Mouse (Mus musculus): ENCODE measurements around the gene Hoxa9. TPM values are rescaled to one million over a fixed set of nuclear protein-coding genes. Genes with fewer than 3 reads are reported as not detected.

Gene Hoxa9
- polyA plus RNA-seq, 1 experiment: not detected

- peak overlapping the region; percentile 94 for H3K4me3 ChIP-seq (replicated peaks; ENCODE audit: extremely low read depth, low read depth, low read length)
- WGBS: 19% methylated on average over 22 of the region's 22 CpGs
- no peak for TF ChIP-seq CTCF (IDR thresholded peaks at IDR 0.05; ENCODE audit: insufficient read depth, low read length)
- no peak for TF ChIP-seq POLR2A (IDR thresholded peaks at IDR 0.05; ENCODE audit: borderline replicate concordance, extremely low read depth, low read depth, low read length)
- DNase-seq: no peak
- no peaks in the 10 kb centered on the region for H3K4me1 ChIP-seq (ENCODE audit: control insufficient read depth, insufficient read depth, low read length)
These were observed 28.3 kb downstream of the Hoxa9 start for GRCm38 (mm10) chr6:52202362-52203120.

- no peak for TF ChIP-seq CTCF (IDR thresholded peaks at IDR 0.05; ENCODE audit: insufficient read depth, low read length)
- TF ChIP-seq POLR2A (IDR thresholded peaks at IDR 0.05; ENCODE audit: borderline replicate concordance, extremely low read depth, low read depth, low read length): no peak
- 39% methylated on average over 1 of the region's 1 CpGs for WGBS
These were observed 29.6 kb downstream of the Hoxa9 start for GRCm38 (mm10) chr6:52201269-52201668.

GRCm38 (mm10) chr6:52200751-52201250 is 30.1 kb downstream of the Hoxa9 start:
- TF ChIP-seq POLR2A (IDR thresholded peaks at IDR 0.05; ENCODE audit: borderline replicate concordance, extremely low read depth, low read depth, low read length): no peak
- no peak for TF ChIP-seq CTCF (IDR thresholded peaks at IDR 0.05; ENCODE audit: insufficient read depth, low read length)
- 32% methylated on average over 10 of the region's 10 CpGs for WGBS
- no peak for DNase-seq
- H3K4me3 ChIP-seq (replicated peaks; ENCODE audit: extremely low read depth, low read depth, low read length): peak overlapping the region; percentile 25
- H3K4me1 ChIP-seq (ENCODE audit: control insufficient read depth, insufficient read depth, low read length): 0 out of 2 replicates have a peak, but pooled peaks cover 3% of the 10 kb centered on the region

More at GRCm38 (mm10) chr6:52201269-52201668, 29.6 kb downstream of the Hoxa9 start:
- no peak for DNase-seq
- Histone ChIP-seq H3K4me3 (replicated peaks; ENCODE audit: extremely low read depth, low read depth, low read length) (peak overlapping the region; percentile 43), H3K4me1 (ENCODE audit: control insufficient read depth, insufficient read depth, low read length) (0 out of 2 replicates have a peak, but pooled peaks cover 3% of the 10 kb centered on the region)

- DNase-seq: no peak
- 21% methylated on average over 30 of the region's 30 CpGs for WGBS
- Histone ChIP-seq H3K4me3 (replicated peaks; ENCODE audit: extremely low read depth, low read depth, low read length) (peak overlapping the region; percentile 25), H3K4me1 (ENCODE audit: control insufficient read depth, insufficient read depth, low read length) (0 out of 2 replicates have a peak, but pooled peaks cover 3% of the 10 kb centered on the region)
- no peak for TF ChIP-seq CTCF (IDR thresholded peaks at IDR 0.05; ENCODE audit: insufficient read depth, low read length)
- TF ChIP-seq POLR2A (IDR thresholded peaks at IDR 0.05; ENCODE audit: borderline replicate concordance, extremely low read depth, low read depth, low read length): no peak
These were observed 30.7 kb downstream of the Hoxa9 start for GRCm38 (mm10) chr6:52200073-52200750.

- peak; percentile 65 for TF ChIP-seq CTCF (IDR thresholded peaks at IDR 0.05; ENCODE audit: insufficient read depth, low read length)
- no peak for TF ChIP-seq POLR2A (IDR thresholded peaks at IDR 0.05; ENCODE audit: borderline replicate concordance, extremely low read depth, low read depth, low read length)
- 22% methylated on average over 10 of the region's 10 CpGs for WGBS
- Histone ChIP-seq H3K4me1 (ENCODE audit: control insufficient read depth, insufficient read depth, low read length) (peaks cover 6% of the 10 kb centered on the region; the same call in 1 of the 2 replicates), H3K4me3 (replicated peaks; ENCODE audit: extremely low read depth, low read depth, low read length) (no peak overlapping the region)
- no peak for DNase-seq
These were observed 33.6 kb downstream of the Hoxa9 start for GRCm38 (mm10) chr6:52197271-52197670.

- H3K4me1 ChIP-seq (ENCODE audit: control insufficient read depth, insufficient read depth, low read length): peaks cover 6% of the 10 kb centered on the region; the same call in 1 of the 2 replicates
- H3K4me3 ChIP-seq (replicated peaks; ENCODE audit: extremely low read depth, low read depth, low read length): peak overlapping the region; percentile 10
- DNase-seq: no peak
- 29% methylated on average over 9 of the region's 9 CpGs for WGBS
- no peak for TF ChIP-seq CTCF (IDR thresholded peaks at IDR 0.05; ENCODE audit: insufficient read depth, low read length)
- no peak for TF ChIP-seq POLR2A (IDR thresholded peaks at IDR 0.05; ENCODE audit: borderline replicate concordance, extremely low read depth, low read depth, low read length)
These were observed 34.1 kb downstream of the Hoxa9 start for GRCm38 (mm10) chr6:52196811-52197210.

GRCm38 (mm10) chr6:52194690-52195089 is 36.2 kb downstream of the Hoxa9 start:
- 36% methylated on average over 10 of the region's 10 CpGs for WGBS
- TF ChIP-seq CTCF (IDR thresholded peaks at IDR 0.05; ENCODE audit: insufficient read depth, low read length) (no peak), POLR2A (IDR thresholded peaks at IDR 0.05; ENCODE audit: borderline replicate concordance, extremely low read depth, low read depth, low read length) (no peak)
- H3K4me1 ChIP-seq (ENCODE audit: control insufficient read depth, insufficient read depth, low read length): peaks cover 10% of the 10 kb centered on the region
- no peak for DNase-seq
- H3K4me3 ChIP-seq (replicated peaks; ENCODE audit: extremely low read depth, low read depth, low read length): no peak overlapping the region

GRCm38 (mm10) chr6:52191860-52192550 is 38.9 kb downstream of the Hoxa9 start:
- 2% methylated on average over 37 of the region's 55 CpGs for WGBS
- TF ChIP-seq CTCF (IDR thresholded peaks at IDR 0.05; ENCODE audit: insufficient read depth, low read length) (no peak), POLR2A (IDR thresholded peaks at IDR 0.05; ENCODE audit: borderline replicate concordance, extremely low read depth, low read depth, low read length) (peak; percentile 76; the same call in 1 of the 2 replicates)
- peak overlapping the region; percentile 99 for H3K4me3 ChIP-seq (replicated peaks; ENCODE audit: extremely low read depth, low read depth, low read length)
- H3K4me1 ChIP-seq (ENCODE audit: control insufficient read depth, insufficient read depth, low read length): peaks cover 10% of the 10 kb centered on the region
- peak; percentile 71 for DNase-seq

Measured in lung, adult 2 months (tissue).